Mouse (Mus musculus): ENCODE data around the gene Krt12. TPM values are rescaled to one million over a fixed set of nuclear protein-coding genes. Genes with fewer than 3 reads are reported as not detected.

Krt12 gene
- polyA plus RNA-seq, 1 experiment: not detected

- Histone ChIP-seq H3K27ac (ENCODE audit: insufficient read depth, low read depth, low read length) (no peak overlapping the region), H3K4me3 (ENCODE audit: insufficient read depth, low read length) (no peak overlapping the region), H3K4me1 (ENCODE audit: control insufficient read depth, insufficient read depth, low read length) (no peaks in the 10 kb centered on the region)
- TF ChIP-seq CTCF (IDR thresholded peaks at IDR 0.05; ENCODE audit: low read depth, low read length) (no peak), POLR2A (IDR thresholded peaks at IDR 0.05; ENCODE audit: borderline replicate concordance, low read depth, low read length) (no peak)
Measured at GRCm38 (mm10) chr11:99441220-99441619, 19.2 kb upstream of the Krt12 start.

- TF ChIP-seq CTCF (IDR thresholded peaks at IDR 0.05; ENCODE audit: low read depth, low read length) (no peak), POLR2A (IDR thresholded peaks at IDR 0.05; ENCODE audit: borderline replicate concordance, low read depth, low read length) (no peak)
- Histone ChIP-seq H3K27ac (ENCODE audit: insufficient read depth, low read depth, low read length) (no peak overlapping the region), H3K4me3 (ENCODE audit: insufficient read depth, low read length) (no peak overlapping the region), H3K4me1 (ENCODE audit: control insufficient read depth, insufficient read depth, low read length) (no peaks in the 10 kb centered on the region)
Measured at GRCm38 (mm10) chr11:99439465-99439864, 17.4 kb upstream of the Krt12 start.

GRCm38 (mm10) chr11:99437972-99438371, 15.9 kb upstream of the Krt12 start, which contains the start of gene Krt20:
Gene Krt20, minus strand, starts transcription at chr11:99438150.
- Histone ChIP-seq H3K27ac (ENCODE audit: insufficient read depth, low read depth, low read length) (no peak within 1 kb of the TSS), H3K4me1 (ENCODE audit: control insufficient read depth, insufficient read depth, low read length) (no peaks in the 10 kb centered on the region), H3K4me3 (ENCODE audit: insufficient read depth, low read length) (no peak within 1 kb of the TSS)
- TF ChIP-seq CTCF (IDR thresholded peaks at IDR 0.05; ENCODE audit: low read depth, low read length) (no peak), POLR2A (IDR thresholded peaks at IDR 0.05; ENCODE audit: borderline replicate concordance, low read depth, low read length) (no peak)

GRCm38 (mm10) chr11:99436625-99437024, 14.6 kb upstream of the Krt12 start:
- no peak for TF ChIP-seq POLR2A (IDR thresholded peaks at IDR 0.05; ENCODE audit: borderline replicate concordance, low read depth, low read length)
- no peak overlapping the region for H3K27ac ChIP-seq (ENCODE audit: insufficient read depth, low read depth, low read length)
- no peak overlapping the region for H3K4me3 ChIP-seq (ENCODE audit: insufficient read depth, low read length)
- H3K4me1 ChIP-seq (ENCODE audit: control insufficient read depth, insufficient read depth, low read length): no peaks in the 10 kb centered on the region

GRCm38 (mm10) chr11:99430670-99431069, 8.6 kb upstream of the Krt12 start:
- Histone ChIP-seq H3K4me1 (ENCODE audit: control insufficient read depth, insufficient read depth, low read length) (no peaks in the 10 kb centered on the region), H3K27ac (ENCODE audit: insufficient read depth, low read depth, low read length) (no peak overlapping the region), H3K4me3 (ENCODE audit: insufficient read depth, low read length) (no peak overlapping the region)
- TF ChIP-seq POLR2A (IDR thresholded peaks at IDR 0.05; ENCODE audit: borderline replicate concordance, low read depth, low read length) (no peak), CTCF (IDR thresholded peaks at IDR 0.05; ENCODE audit: low read depth, low read length) (no peak)

GRCm38 (mm10) chr11:99420586-99420985, 1.5 kb downstream of the Krt12 start:
- no peaks in the 10 kb centered on the region for H3K4me1 ChIP-seq (ENCODE audit: control insufficient read depth, insufficient read depth, low read length)
- no peak overlapping the region for H3K27ac ChIP-seq (ENCODE audit: insufficient read depth, low read depth, low read length)
- TF ChIP-seq POLR2A (IDR thresholded peaks at IDR 0.05; ENCODE audit: borderline replicate concordance, low read depth, low read length) (no peak), CTCF (IDR thresholded peaks at IDR 0.05; ENCODE audit: low read depth, low read length) (no peak)
- no peak overlapping the region for H3K4me3 ChIP-seq (ENCODE audit: insufficient read depth, low read length)

GRCm38 (mm10) chr11:99417819-99418218, 4.2 kb downstream of the Krt12 start:
- TF ChIP-seq POLR2A (IDR thresholded peaks at IDR 0.05; ENCODE audit: borderline replicate concordance, low read depth, low read length): no peak
- TF ChIP-seq CTCF (IDR thresholded peaks at IDR 0.05; ENCODE audit: low read depth, low read length): no peak
- Histone ChIP-seq H3K4me1 (ENCODE audit: control insufficient read depth, insufficient read depth, low read length) (no peaks in the 10 kb centered on the region), H3K4me3 (ENCODE audit: insufficient read depth, low read length) (no peak overlapping the region), H3K27ac (ENCODE audit: insufficient read depth, low read depth, low read length) (no peak overlapping the region)

- H3K4me1 ChIP-seq (ENCODE audit: control insufficient read depth, insufficient read depth, low read length): no peaks in the 10 kb centered on the region
- no peak overlapping the region for H3K27ac ChIP-seq (ENCODE audit: insufficient read depth, low read depth, low read length)
- no peak overlapping the region for H3K4me3 ChIP-seq (ENCODE audit: insufficient read depth, low read length)
- TF ChIP-seq POLR2A (IDR thresholded peaks at IDR 0.05; ENCODE audit: borderline replicate concordance, low read depth, low read length): no peak
- no peak for TF ChIP-seq CTCF (IDR thresholded peaks at IDR 0.05; ENCODE audit: low read depth, low read length)
Measured at GRCm38 (mm10) chr11:99416902-99417301, 5.2 kb downstream of the Krt12 start.

- TF ChIP-seq CTCF (IDR thresholded peaks at IDR 0.05; ENCODE audit: low read depth, low read length) (no peak), POLR2A (IDR thresholded peaks at IDR 0.05; ENCODE audit: borderline replicate concordance, low read depth, low read length) (no peak)
- Histone ChIP-seq H3K4me3 (ENCODE audit: insufficient read depth, low read length) (no peak overlapping the region), H3K27ac (ENCODE audit: insufficient read depth, low read depth, low read length) (no peak overlapping the region), H3K4me1 (ENCODE audit: control insufficient read depth, insufficient read depth, low read length) (no peaks in the 10 kb centered on the region)
Measured at GRCm38 (mm10) chr11:99414463-99415147, 7.5 kb downstream of the Krt12 start.

GRCm38 (mm10) chr11:99413247-99413646, 8.8 kb downstream of the Krt12 start:
- no peaks in the 10 kb centered on the region for H3K4me1 ChIP-seq (ENCODE audit: control insufficient read depth, insufficient read depth, low read length)
- TF ChIP-seq CTCF (IDR thresholded peaks at IDR 0.05; ENCODE audit: low read depth, low read length): no peak
- TF ChIP-seq POLR2A (IDR thresholded peaks at IDR 0.05; ENCODE audit: borderline replicate concordance, low read depth, low read length): no peak
- no peak overlapping the region for H3K4me3 ChIP-seq (ENCODE audit: insufficient read depth, low read length)
- no peak overlapping the region for H3K27ac ChIP-seq (ENCODE audit: insufficient read depth, low read depth, low read length)

Data from bone marrow macrophage, adult 2 months (primary cell).